Mouse (Mus musculus) embryonic facial prominence, embryonic 15.5 days (tissue): ENCODE data around the gene Art2b. TPM values are rescaled to one million over a fixed set of nuclear protein-coding genes. Genes with fewer than 3 reads are reported as not detected.
"Not testable (repeated sequence)": the region's sequence is repeated elsewhere in the genome, so short reads cannot be mapped to it uniquely, and the experiment has no call there.

ENCODE experiments used
- ATAC-seq: fragments of 200-750 bp; cut with Nextera tagmentation; 2 replicates; pipeline ENCODE4 v1.8.0; 2017; ENCODE audit warnings: low read depth, moderate TSS enrichment; ENCODE audit not compliant: insufficient number of reproducible peaks, low FRiP score, low TSS enrichment
- H3K27ac ChIP-seq: fragments of 300-500 bp; sonication (generic); replicated peaks from 2 replicates; pipeline ENCODE4 v1.5.1; 2015; ENCODE audit warnings: mild to moderate bottlenecking, inconsistent platforms
- H3K27me3 ChIP-seq: fragments of 300-500 bp; sonication (generic); 2 replicates; pipeline ENCODE4 v1.6.1; 2015; ENCODE audit warnings: inconsistent platforms
- H3K36me3 ChIP-seq: fragments of 300-500 bp; sonication (generic); 2 replicates; pipeline ENCODE4 v1.6.1; 2015; ENCODE audit warnings: mild to moderate bottlenecking, inconsistent platforms
- H3K4me1 ChIP-seq: fragments of 300-500 bp; sonication (generic); 2 replicates; pipeline ENCODE4 v1.6.1; 2015; ENCODE audit warnings: inconsistent platforms
- H3K4me2 ChIP-seq: fragments of 300-500 bp; sonication (generic); replicated peaks from 2 replicates; pipeline ENCODE4 v1.6.1; 2015; ENCODE audit warnings: mild to moderate bottlenecking, inconsistent platforms
- H3K4me3 ChIP-seq: fragments of 300-500 bp; sonication (generic); replicated peaks from 2 replicates; pipeline ENCODE4 v1.5.1; 2015; ENCODE audit warnings: mild to moderate bottlenecking, inconsistent platforms
- H3K9ac ChIP-seq: fragments of 300-500 bp; sonication (generic); 2 replicates; pipeline ENCODE4 v1.6.1; 2015; ENCODE audit warnings: inconsistent platforms
- H3K9me3 ChIP-seq: fragments of 300-500 bp; sonication (generic); replicated peaks from 2 replicates; pipeline ENCODE4 v1.6.1; 2016; ENCODE audit warnings: inconsistent platforms
- WGBS: fragments of 180-500 bp; shearing (Covaris S2); methylation state at CpG from one replicate; pipeline ENCODE4 v1.1.7; 2015; 5-methylcytosine and 5-hydroxymethylcytosine counted together
- polyA plus RNA-seq: library from polyadenylated mRNA; unstranded; fragments of >200 nt; fragmentation: Nextera tagmentation; extraction: Ambion mirVana; gene quantifications from 2 replicates; pipeline ENCODE4 v1.2.1, GENCODE M21; 2015

The Art2b gene
- polyA plus RNA-seq, 1 experiment from 2014 or later = not detected

- H3K36me3 ChIP-seq = no peaks in the 10 kb centered on the region
- H3K27ac ChIP-seq = no peak overlapping the region
- no peak overlapping the region for H3K4me3 ChIP-seq
- no peaks in the 10 kb centered on the region for H3K27me3 ChIP-seq
- H3K9me3 ChIP-seq = no peaks in the 10 kb centered on the region
- H3K9ac ChIP-seq = no peak overlapping the region
- WGBS = 81% methylated on average over 7 of the region's 7 CpGs
- no peak for ATAC-seq
- H3K4me1 ChIP-seq = no peaks in the 10 kb centered on the region
- H3K4me2 ChIP-seq = no peak overlapping the region
Measured at GRCm38 (mm10) chr7:101615406-101615805, 30.0 kb upstream of the Art2b start.

GRCm38 (mm10) chr7:101612786-101613527, 27.6 kb upstream of the Art2b start:
- not testable (repeated sequence) for H3K4me2 ChIP-seq, ATAC-seq, H3K9me3 ChIP-seq, H3K4me3 ChIP-seq, H3K9ac ChIP-seq, H3K27me3 ChIP-seq, H3K4me1 ChIP-seq, H3K27ac ChIP-seq, H3K36me3 ChIP-seq
- 77% methylated on average over 8 of the region's 8 CpGs for WGBS

GRCm38 (mm10) chr7:101607845-101608244, 22.4 kb upstream of the Art2b start:
- 68% methylated on average over 6 of the region's 6 CpGs for WGBS
- no peak overlapping the region for H3K27ac ChIP-seq

GRCm38 (mm10) chr7:101600406-101600805, 15.0 kb upstream of the Art2b start:
- Histone ChIP-seq H3K36me3 (no peaks in the 10 kb centered on the region), H3K27ac (no peak overlapping the region), H3K27me3 (no peaks in the 10 kb centered on the region), H3K4me2 (no peak overlapping the region), H3K9ac (no peak overlapping the region), H3K4me1 (no peaks in the 10 kb centered on the region), H3K9me3 (no peaks in the 10 kb centered on the region), H3K4me3 (no peak overlapping the region)
- ATAC-seq = no peak
- 86% methylated on average over 1 of the region's 1 CpGs for WGBS

More at GRCm38 (mm10) chr7:101607845-101608244, 22.4 kb upstream of the Art2b start:
- H3K4me2 ChIP-seq = no peak overlapping the region
- H3K9ac ChIP-seq = no peak overlapping the region
- no peak for ATAC-seq
- no peaks in the 10 kb centered on the region for H3K36me3 ChIP-seq
- H3K9me3 ChIP-seq = no peaks in the 10 kb centered on the region
- no peak overlapping the region for H3K4me3 ChIP-seq
- H3K27me3 ChIP-seq = no peaks in the 10 kb centered on the region
- no peaks in the 10 kb centered on the region for H3K4me1 ChIP-seq

GRCm38 (mm10) chr7:101598482-101598881, 13.1 kb upstream of the Art2b start:
- Histone ChIP-seq H3K9me3 (no peaks in the 10 kb centered on the region), H3K9ac (no peak overlapping the region), H3K4me2 (no peak overlapping the region), H3K4me1 (no peaks in the 10 kb centered on the region), H3K4me3 (no peak overlapping the region), H3K27me3 (no peaks in the 10 kb centered on the region), H3K36me3 (no peaks in the 10 kb centered on the region), H3K27ac (no peak overlapping the region)
- ATAC-seq = no peak
- 54% methylated on average over 2 of the region's 2 CpGs for WGBS

- WGBS = 67% methylated on average over 2 of the region's 2 CpGs
- Histone ChIP-seq H3K27ac (no peak overlapping the region), H3K4me3 (no peak overlapping the region), H3K9ac (no peak overlapping the region), H3K9me3 (no peaks in the 10 kb centered on the region), H3K27me3 (no peaks in the 10 kb centered on the region), H3K4me2 (no peak overlapping the region), H3K36me3 (no peaks in the 10 kb centered on the region), H3K4me1 (no peaks in the 10 kb centered on the region)
- no peak for ATAC-seq
Measured at GRCm38 (mm10) chr7:101594969-101595368, 9.6 kb upstream of the Art2b start.

GRCm38 (mm10) chr7:101584271-101584670, 1.1 kb downstream of the Art2b start:
- not testable (repeated sequence) for H3K4me1 ChIP-seq, H3K4me2 ChIP-seq, ATAC-seq, H3K27me3 ChIP-seq, H3K27ac ChIP-seq, H3K9me3 ChIP-seq, H3K4me3 ChIP-seq, H3K9ac ChIP-seq, H3K36me3 ChIP-seq
- WGBS = 56% methylated on average over 6 of the region's 6 CpGs

- Histone ChIP-seq H3K9ac (no peak overlapping the region), H3K4me1 (no peaks in the 10 kb centered on the region), H3K27me3 (no peaks in the 10 kb centered on the region), H3K4me2 (no peak overlapping the region), H3K4me3 (no peak overlapping the region), H3K36me3 (no peaks in the 10 kb centered on the region), H3K27ac (no peak overlapping the region), H3K9me3 (no peaks in the 10 kb centered on the region)
- 80% methylated on average over 7 of the region's 7 CpGs for WGBS
- no peak for ATAC-seq
Measured at GRCm38 (mm10) chr7:101582012-101582411, 3.4 kb downstream of the Art2b start.

- H3K9me3 ChIP-seq, H3K27me3 ChIP-seq, H3K4me1 ChIP-seq, ATAC-seq, H3K4me2 ChIP-seq, H3K27ac ChIP-seq, H3K4me3 ChIP-seq, H3K36me3 ChIP-seq, H3K9ac ChIP-seq: not testable (repeated sequence)
- WGBS = 84% methylated on average over 3 of the region's 3 CpGs
Measured at GRCm38 (mm10) chr7:101580863-101581262, 4.5 kb downstream of the Art2b start.

- Histone ChIP-seq H3K9ac (no peak overlapping the region), H3K4me2 (no peak overlapping the region)
- 61% methylated on average over 3 of the region's 3 CpGs for WGBS
Measured at GRCm38 (mm10) chr7:101574413-101574812, 11.0 kb downstream of the Art2b start.

GRCm38 (mm10) chr7:101573636-101574035, 11.8 kb downstream of the Art2b start:
- ATAC-seq, H3K27me3 ChIP-seq, H3K4me3 ChIP-seq, H3K4me1 ChIP-seq, H3K9me3 ChIP-seq, H3K4me2 ChIP-seq, H3K27ac ChIP-seq, H3K36me3 ChIP-seq, H3K9ac ChIP-seq: not testable (repeated sequence)
- 88% methylated on average over 12 of the region's 12 CpGs for WGBS

More at GRCm38 (mm10) chr7:101574413-101574812, 11.0 kb downstream of the Art2b start:
- H3K27ac ChIP-seq = no peak overlapping the region
- no peak overlapping the region for H3K4me3 ChIP-seq
- H3K27me3 ChIP-seq = no peaks in the 10 kb centered on the region
- no peaks in the 10 kb centered on the region for H3K4me1 ChIP-seq
- ATAC-seq = no peak
- no peaks in the 10 kb centered on the region for H3K9me3 ChIP-seq
- H3K36me3 ChIP-seq = no peaks in the 10 kb centered on the region

GRCm38 (mm10) chr7:101564086-101564485, 21.3 kb downstream of the Art2b start:
- Histone ChIP-seq H3K27ac (no peak overlapping the region), H3K4me1 (no peaks in the 10 kb centered on the region), H3K9ac (no peak overlapping the region), H3K4me2 (no peak overlapping the region), H3K36me3 (no peaks in the 10 kb centered on the region), H3K9me3 (no peaks in the 10 kb centered on the region), H3K4me3 (no peak overlapping the region), H3K27me3 (no peaks in the 10 kb centered on the region)
- WGBS = 85% methylated on average over 2 of the region's 2 CpGs
- ATAC-seq = no peak
